Mouse (Mus musculus) neural tube, embryonic 11.5 days (tissue): ENCODE data around the gene Psapl1. TPM values are rescaled to one million over a fixed set of nuclear protein-coding genes. Genes with fewer than 3 reads are reported as not detected.

ENCODE experiments used
- ATAC-seq: fragments of 200-750 bp; cut with Nextera tagmentation; 2 replicates; pipeline ENCODE4 v1.8.0; 2017; ENCODE audit warnings: moderate number of reproducible peaks, mild to moderate bottlenecking, moderate TSS enrichment, moderate library complexity; ENCODE audit not compliant: insufficient read depth, low FRiP score, low TSS enrichment
- DNase-seq: peaks from one replicate; pipeline ENCODE4 v3.0.0-alpha.2; 2015; ENCODE audit warnings: low spot score
- H3K27ac ChIP-seq: fragments of 300-500 bp; sonication (generic); 2 replicates; pipeline ENCODE4 v1.5.1; 2014; ENCODE audit warnings: low read depth, mild to moderate bottlenecking, low read length
- H3K27me3 ChIP-seq: fragments of 300-500 bp; sonication (generic); 2 replicates; pipeline ENCODE4 v1.6.1; 2014; ENCODE audit warnings: mild to moderate bottlenecking, low read length, mixed read lengths; ENCODE audit not compliant: control insufficient read depth, insufficient read depth
- H3K36me3 ChIP-seq: fragments of 300-500 bp; sonication (generic); 2 replicates; pipeline ENCODE4 v1.6.1; 2014; ENCODE audit warnings: mild to moderate bottlenecking, low read length, moderate library complexity, mixed read lengths; ENCODE audit not compliant: control insufficient read depth, insufficient read depth
- H3K4me1 ChIP-seq: fragments of 300-500 bp; sonication (generic); 2 replicates; pipeline ENCODE4 v1.6.1; 2014; ENCODE audit warnings: low read length, mixed read lengths; ENCODE audit not compliant: control insufficient read depth, insufficient read depth
- H3K4me2 ChIP-seq: fragments of 300-500 bp; sonication (generic); 2 replicates; pipeline ENCODE4 v1.6.1; 2014; ENCODE audit warnings: low read depth, mild to moderate bottlenecking, moderate library complexity
- H3K4me3 ChIP-seq: fragments of 300-500 bp; sonication (generic); 2 replicates; pipeline ENCODE4 v1.5.1; 2014; ENCODE audit warnings: low read depth, low read length
- H3K9ac ChIP-seq: fragments of 300-500 bp; sonication (generic); 2 replicates; pipeline ENCODE4 v1.6.1; 2014; ENCODE audit warnings: mild to moderate bottlenecking, low read length
- H3K9me3 ChIP-seq: fragments of 300-500 bp; sonication (generic); 2 replicates; pipeline ENCODE4 v1.6.1; 2016; ENCODE audit warnings: low read length; ENCODE audit not compliant: control insufficient read depth
- WGBS: fragments of 180-500 bp; shearing (Covaris S2); extraction: QIAGEN DNeasy Blood & Tissue Kit; methylation state at CpG from one replicate; pipeline ENCODE4 v1.1.7; 2014; 5-methylcytosine and 5-hydroxymethylcytosine counted together
- polyA plus RNA-seq: library from polyadenylated mRNA; unstranded; fragments of >200 nt; fragmentation: Nextera tagmentation; extraction: Ambion mirVana; gene quantifications from 2 replicates; pipeline ENCODE4 v1.2.1, GENCODE M21; 2014

Psapl1 gene
- polyA plus RNA-seq, 1 experiment from 2014 or later: 0.12 TPM

DNA sequence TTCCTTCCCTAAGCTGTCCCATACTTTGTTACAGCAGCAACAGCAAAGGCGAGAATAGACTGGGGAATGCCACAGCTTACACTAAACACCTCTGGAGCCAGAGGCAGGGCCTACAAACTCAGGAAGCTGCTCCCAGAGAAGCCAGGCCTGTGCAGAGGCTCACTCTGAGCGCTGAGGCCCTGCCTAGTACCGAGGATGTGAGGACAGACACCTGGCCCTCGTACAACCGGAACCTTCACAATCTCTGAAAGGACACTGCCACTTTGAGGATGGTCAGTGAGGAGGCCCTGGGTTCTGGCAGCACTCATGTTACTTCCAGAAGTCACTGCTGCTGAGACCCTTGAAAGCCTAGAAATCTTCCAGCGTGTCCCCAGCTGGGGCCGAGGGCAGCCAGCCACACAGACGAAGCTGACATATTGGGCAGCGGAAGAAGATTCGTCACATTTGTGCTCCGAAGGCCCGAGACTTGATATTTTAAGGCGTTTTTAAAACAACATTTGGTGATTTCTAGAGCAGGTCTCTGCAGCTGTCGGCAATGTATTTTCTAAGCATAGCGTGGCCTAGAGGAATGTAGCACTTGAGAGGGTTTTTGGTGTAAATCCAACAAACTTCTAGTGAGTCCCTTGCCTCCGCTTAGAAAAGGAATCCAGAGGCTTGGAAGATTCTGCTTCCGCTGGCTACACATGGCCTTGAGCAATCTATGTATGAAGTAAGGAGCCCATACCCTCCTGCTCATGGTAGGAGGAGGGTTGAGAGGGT lies 49.1 kb downstream of the Psapl1 start:
- 89% methylated on average over 17 of the region's 17 CpGs for WGBS

DNA sequence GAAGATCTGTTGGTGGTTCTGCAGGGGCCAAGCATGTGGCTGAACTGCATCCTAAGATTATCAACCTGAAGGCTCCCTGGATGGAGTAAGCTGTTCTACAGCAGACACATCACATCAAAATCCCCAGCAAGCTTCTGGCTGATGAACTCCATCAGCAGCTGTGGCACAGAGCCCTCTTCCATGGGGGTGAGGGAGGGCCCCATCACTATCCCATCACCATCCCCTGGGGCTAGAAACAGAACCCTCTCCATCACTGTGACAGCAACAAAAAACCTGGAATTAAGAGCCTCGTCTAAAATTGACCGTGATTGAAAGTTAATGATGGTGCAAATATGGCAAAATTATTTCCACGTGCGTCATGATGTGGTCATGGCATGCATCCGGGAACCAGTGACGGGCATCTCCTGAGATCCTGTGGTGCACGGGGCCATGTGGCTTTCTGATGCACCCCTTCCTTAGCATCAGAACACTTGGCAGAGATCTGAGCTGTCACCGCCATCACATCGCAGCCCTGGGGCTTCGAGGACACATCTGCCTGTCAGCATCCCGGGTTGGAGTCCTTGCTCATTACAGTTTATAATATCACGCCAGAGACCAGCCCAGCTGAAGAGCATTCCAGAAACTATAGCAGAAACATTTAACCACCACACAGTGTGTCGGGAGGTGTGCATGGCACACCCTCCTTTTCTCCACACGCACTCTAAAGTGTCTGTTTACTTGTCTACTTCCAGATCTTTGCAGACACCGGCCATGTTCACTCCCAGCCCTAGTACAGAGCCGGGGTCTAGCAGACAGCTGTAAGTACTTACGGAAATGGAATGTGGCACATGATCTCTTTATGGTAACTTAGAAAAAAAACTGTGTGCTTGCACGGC lies 51.1 kb downstream of the Psapl1 start:
- Histone ChIP-seq H3K9me3 (no peaks in the 10 kb centered on the region), H3K27me3 (no peaks in the 10 kb centered on the region)
- no peak for DNase-seq

More for the DNA sequence above, 49.1 kb downstream of the Psapl1 start:
- Histone ChIP-seq H3K9ac (no peak overlapping the region), H3K9me3 (no peaks in the 10 kb centered on the region), H3K36me3 (no peaks in the 10 kb centered on the region), H3K4me2 (no peak overlapping the region), H3K4me3 (no peak overlapping the region), H3K27me3 (no peaks in the 10 kb centered on the region), H3K4me1 (no peaks in the 10 kb centered on the region; the same call in 1 of the 2 replicates), H3K27ac (no peak overlapping the region)
- DNase-seq: no peak
- no peak for ATAC-seq

More for the DNA sequence above, 51.1 kb downstream of the Psapl1 start:
- no peak overlapping the region for H3K4me2 ChIP-seq
- no peaks in the 10 kb centered on the region for H3K36me3 ChIP-seq
- no peak for ATAC-seq
- no peaks in the 10 kb centered on the region; the same call in 1 of the 2 replicates for H3K4me1 ChIP-seq
- H3K27ac ChIP-seq: no peak overlapping the region
- no peak overlapping the region for H3K9ac ChIP-seq
- 74% methylated on average over 18 of the region's 18 CpGs for WGBS
- no peak overlapping the region for H3K4me3 ChIP-seq

Other genes starting within 250 kb of the Psapl1 start
- gene Sorcs2, start 194.1 kb downstream of the Psapl1 start, polyA plus RNA-seq: 7.9 and 9.1 TPM in 2 replicates